Mouse (Mus musculus) pancreas, adult 10 weeks (tissue): Measurements from ENCODE around the gene Dnmbp. TPM values are rescaled to one million over a fixed set of nuclear protein-coding genes. Genes with fewer than 3 reads are reported as not detected.

Experiments
- polyA plus RNA-seq: library from polyadenylated mRNA; stranded (reverse); fragments of 350-450 nt; fragmentation: Illumina TruSeq; extraction: RNeasy Lipid Tissue Mini Kit (QIAGEN cat#74804); gene quantifications from one replicate; pipeline ENCODE4 v1.2.3, GENCODE M21; 2015; ENCODE audit warnings: low read depth, low replicate concordance; ENCODE audit not compliant: insufficient read depth

The Dnmbp gene
- 5.9 TPM for polyA plus RNA-seq

DNA sequence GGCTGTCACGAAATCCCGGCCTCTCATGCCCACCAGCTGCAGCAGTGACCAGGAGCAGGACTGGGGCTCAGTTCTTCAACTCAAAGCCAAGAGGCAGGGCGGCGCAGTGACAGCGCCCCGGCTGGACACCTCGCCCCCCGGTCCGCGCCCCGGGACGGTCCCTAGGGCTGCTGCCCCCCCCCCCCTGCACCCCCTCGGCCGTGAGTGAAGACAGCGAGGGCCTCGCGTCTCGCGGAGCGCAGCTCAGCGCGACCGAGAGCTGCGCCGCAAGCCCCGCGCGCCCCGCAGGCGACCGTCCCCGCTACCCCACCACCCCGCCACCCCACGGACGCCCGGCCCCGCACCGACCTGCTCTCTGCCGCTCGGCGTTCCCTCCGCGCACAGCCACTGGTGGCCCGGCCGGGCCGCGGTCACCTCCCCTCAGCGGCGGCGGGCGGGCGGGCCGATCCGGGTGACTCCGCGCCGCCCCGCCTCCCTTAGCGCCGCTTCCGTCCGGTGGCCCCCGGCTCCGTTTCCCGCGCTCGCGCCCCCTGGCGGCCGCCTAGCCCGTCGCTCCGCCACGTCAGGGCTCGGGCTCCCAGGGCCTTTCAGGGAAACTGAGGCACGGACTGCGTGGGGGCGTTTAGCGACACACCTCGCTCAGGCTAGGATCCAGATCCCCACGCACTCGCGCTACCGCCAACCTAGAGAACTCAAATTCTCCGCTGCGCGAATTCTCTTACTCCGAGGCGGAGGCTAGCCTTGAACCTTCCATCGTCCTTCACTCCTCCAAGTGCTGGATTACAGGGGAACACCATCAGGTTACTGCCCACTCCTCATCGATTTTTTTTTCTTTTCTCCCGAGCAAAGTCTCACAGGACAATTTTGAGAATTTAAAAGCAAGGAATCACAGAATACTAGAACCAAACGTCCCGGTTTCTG lies at the start of gene Dnmbp:
TSS of gene Dnmbp (minus strand) at position 423 of the 921 bp plus-strand sequence.

DNA sequence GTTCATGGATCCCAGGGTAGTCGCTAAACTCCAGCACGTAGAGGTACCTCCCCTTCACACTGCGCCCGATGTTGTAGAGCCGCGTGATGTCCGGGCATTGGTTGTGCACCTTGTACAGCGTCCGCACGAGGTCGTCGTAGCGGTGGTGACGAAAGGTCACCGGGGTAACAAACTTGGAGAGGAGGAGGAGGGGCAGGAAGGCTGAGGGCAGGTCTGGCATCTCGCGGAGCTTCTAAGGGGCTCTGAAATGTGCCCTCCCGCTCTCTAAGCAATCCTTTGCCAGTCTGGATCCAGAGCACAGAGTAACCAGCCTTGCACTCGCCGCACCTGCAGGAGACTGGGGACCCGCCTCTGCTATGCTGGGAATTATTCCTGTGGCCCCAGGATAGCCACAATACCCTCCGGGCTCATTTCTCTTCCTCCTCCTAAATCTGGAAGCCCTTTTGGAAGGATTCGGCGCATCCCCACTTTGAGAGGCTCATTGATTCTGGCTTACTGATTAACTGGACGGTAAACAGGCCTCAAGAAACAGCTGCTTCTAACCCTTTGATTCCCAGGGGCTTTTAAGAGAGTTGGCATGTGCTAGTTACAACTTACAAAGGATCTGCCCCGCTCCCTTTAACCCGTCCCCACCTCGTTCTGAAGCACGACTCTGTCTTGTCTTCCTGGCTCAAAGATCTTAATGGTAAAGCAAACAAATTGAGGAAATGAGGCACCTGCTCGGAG lies 46.2 kb upstream of the Dnmbp start, which contains the start of gene Cpn1:
TSS of gene Cpn1 (minus strand) at position 488 of the 726 bp plus-strand sequence.

Other genes starting within 250 kb of the Dnmbp start
- 3.3 TPM for gene Cutc, start 187.2 kb downstream of the Dnmbp start, polyA plus RNA-seq
- 2.5 TPM for gene Cox15, start 187.2 kb downstream of the Dnmbp start, polyA plus RNA-seq
- not detected for gene Abcc2, start 158.0 kb downstream of the Dnmbp start, polyA plus RNA-seq
- gene Cpn1, start 46.4 kb upstream of the Dnmbp start, polyA plus RNA-seq = 16.4 TPM
- not detected for gene Cyp2c23, start 89.0 kb upstream of the Dnmbp start, polyA plus RNA-seq
- gene Erlin1, start 129.6 kb upstream of the Dnmbp start, polyA plus RNA-seq = 5.2 TPM
- 24.8 TPM for gene Chuk, start 167.3 kb upstream of the Dnmbp start, polyA plus RNA-seq
- 3.5 TPM for gene Cwf19l1, start 195.7 kb upstream of the Dnmbp start, polyA plus RNA-seq
- gene Bloc1s2, start 206.3 kb upstream of the Dnmbp start, polyA plus RNA-seq = 19.4 TPM